ENCODE assay signal across 14 mouse cellular contexts in the genomic region with DNA sequence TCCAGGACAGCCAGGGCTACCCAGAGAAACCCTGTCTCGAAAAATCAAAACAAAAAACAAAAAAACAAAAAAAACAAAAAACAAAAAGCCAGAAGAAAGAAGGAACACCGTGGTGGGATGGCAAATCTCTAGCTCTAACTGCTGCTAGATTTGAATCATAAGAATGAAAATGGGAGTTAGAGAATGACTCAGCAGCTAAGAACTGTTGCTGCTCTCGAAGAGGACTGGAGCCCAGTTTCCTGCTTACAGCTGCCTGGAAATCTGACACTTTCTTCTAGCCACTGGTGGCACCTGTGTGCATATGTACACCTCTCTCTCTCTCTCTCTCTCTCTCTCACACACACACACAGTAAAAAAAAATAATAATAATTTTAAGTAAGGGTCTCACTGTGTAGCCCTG. TPM values are rescaled to one million over a fixed set of nuclear protein-coding genes. Genes with fewer than 3 reads are reported as not detected.
DNase-seq lines count a peak whose midpoint lies in the region.
"Had no signal": no experiment of that assay in that cellular context is flagged by ENCODE, and none has a peak within 500 bp of the region (broad histone marks: within the 10 kb centered on the region; RNA-seq: fewer than 3 reads in every experiment).

No protein-coding gene starts in this region.

- peaks cover 13% of the 10 kb centered on the region for H3K4me1 ChIP-seq in forebrain, embryonic 10.5 days
- H3K4me1 ChIP-seq: hindbrain, embryonic 13.5 days; limb, embryonic 13.5 days had no signal

- WGBS in forebrain, embryonic 10.5 days, result 73% methylated on average over 3 of the region's 3 CpGs

- no peaks in the 10 kb centered on the region for H3K9me3 ChIP-seq in forebrain, embryonic 10.5 days
- H3K9me3 ChIP-seq: hindbrain, embryonic 13.5 days; limb, embryonic 13.5 days had no signal

- DNase-seq in gastrocnemius, adult 18-20 months (ENCODE audit: low spot score), result peak; percentile 32
- no peak for DNase-seq in gastrocnemius, postnatal 4 days (ENCODE audit: low spot score in 2 of 2)
- DNase-seq in thymus, postnatal 0 days (ENCODE audit: low spot score), result peak; percentile 36
- DNase-seq in thymus, postnatal 25 days, result no peak
- DNase-seq in induced T-regulatory cell, adult 2 months (ENCODE audit: low read depth), result peak; percentile 63
- DNase-seq in skeletal muscle tissue, adult 2 months (ENCODE audit: low read depth, low spot score), result peak; percentile 56
- DNase-seq in forebrain, embryonic 10.5 days (ENCODE audit: extremely low spot score, low spot score), result no peak
- no peak for DNase-seq in embryo, embryonic 10.5 days (ENCODE audit: low spot score)
- DNase-seq: cerebellum, adult 8-10 months; gastrocnemius, postnatal 25 days; kidney, adult 9 months; lung, postnatal 4 days had no signal

- no peak overlapping the region for H3K27ac ChIP-seq in forebrain, embryonic 10.5 days
- H3K27ac ChIP-seq: hindbrain, embryonic 13.5 days; limb, embryonic 13.5 days had no signal

- no peaks in the 10 kb centered on the region for H3K36me3 ChIP-seq in forebrain, embryonic 10.5 days (replicated peaks)
- H3K36me3 ChIP-seq: hindbrain, embryonic 13.5 days had no signal

- no peaks in the 10 kb centered on the region for H3K27me3 ChIP-seq in forebrain, embryonic 10.5 days (ENCODE audit: poor library complexity, severe bottlenecking)
- H3K27me3 ChIP-seq: hindbrain, embryonic 13.5 days; limb, embryonic 13.5 days had no signal

- H3K4me3 ChIP-seq in forebrain, embryonic 10.5 days, result no peak overlapping the region
- H3K4me3 ChIP-seq: hindbrain, embryonic 13.5 days; limb, embryonic 13.5 days had no signal

RNA-seq across cellular contexts. Expression of a gene that starts 14.6 kb away (rescaled TPM):
- 1 to 10 TPM; 2.6 to 3.5 TPM for total RNA-seq in gastrocnemius, adult 18-20 months (2021)
- total RNA-seq in gastrocnemius, postnatal 4 days (2021), result 1 to 10 TPM; 5.6 to 5.9 TPM
- 6.3 and 8.4 TPM in 2 replicates for polyA plus RNA-seq in thymus, postnatal 0 days (2015; fragmentation: Nextera tagmentation; extraction: Ambion mirVana)
- polyA plus RNA-seq in forebrain, embryonic 10.5 days (2016; fragmentation: Nextera tagmentation; extraction: Ambion mirVana), result 6.2 and 6.4 TPM in 2 replicates

RNA-seq across cellular contexts. Expression of a gene that starts 14.8 kb away (rescaled TPM):
- 10 to 100 TPM; 24.2 to 24.3 TPM for total RNA-seq in gastrocnemius, adult 18-20 months (2021)
- total RNA-seq in gastrocnemius, postnatal 4 days (2021), result 10 to 100 TPM; 39.9 to 42.2 TPM
- polyA plus RNA-seq in thymus, postnatal 0 days (2015; fragmentation: Nextera tagmentation; extraction: Ambion mirVana), result 129 and 132 TPM in 2 replicates
- polyA plus RNA-seq in forebrain, embryonic 10.5 days (2016; fragmentation: Nextera tagmentation; extraction: Ambion mirVana), result 36.7 and 39.7 TPM in 2 replicates

RNA-seq across cellular contexts. Expression of a gene that starts 24.2 kb away (rescaled TPM):
- total RNA-seq in gastrocnemius, adult 18-20 months (2021), result 100 to 1,000 TPM; 129 to 137 TPM
- 10 to 100 TPM; 27.7 to 28.0 TPM for total RNA-seq in gastrocnemius, postnatal 4 days (2021)
- polyA plus RNA-seq in thymus, postnatal 0 days (2015; fragmentation: Nextera tagmentation; extraction: Ambion mirVana), result 28.8 and 30.1 TPM in 2 replicates
- polyA plus RNA-seq in forebrain, embryonic 10.5 days (2016; fragmentation: Nextera tagmentation; extraction: Ambion mirVana), result 25.6 and 28.0 TPM in 2 replicates

Comparison
In these comparisons a context has a peak if more than half of its experiments do, and no peak if none do; other contexts are left out.
1. DNase-seq: peak in gastrocnemius, adult 18-20 months (single experiment), thymus, postnatal 0 days (single experiment), induced T-regulatory cell, adult 2 months (single experiment) and skeletal muscle tissue, adult 2 months (single experiment); none in gastrocnemius, postnatal 4 days (0 of 2), thymus, postnatal 25 days (single experiment), forebrain, embryonic 10.5 days (single experiment) and embryo, embryonic 10.5 days (single experiment).
2. RNA of a gene that starts 24.2 kb away (total RNA-seq): 129 to 137 TPM in gastrocnemius, adult 18-20 months; 27.7 to 28.0 TPM in gastrocnemius, postnatal 4 days; every median in the first group is over 4 times any median in the second.